Mouse (Mus musculus) colon, adult 2 months (tissue): ENCODE results near the gene Crat. TPM values are rescaled to one million over a fixed set of nuclear protein-coding genes. Genes with fewer than 3 reads are reported as not detected.

Experiments
- polyA plus RNA-seq: library from polyadenylated mRNA; depleted of rRNA; stranded (reverse); fragments of >200 nt; gene quantifications from 2 replicates; pipeline ENCODE4 v1.2.3, GENCODE M21; 2012; rRNA removed

Gene Crat
- polyA plus RNA-seq = 87.6 and 104 TPM in 2 replicates

DNA sequence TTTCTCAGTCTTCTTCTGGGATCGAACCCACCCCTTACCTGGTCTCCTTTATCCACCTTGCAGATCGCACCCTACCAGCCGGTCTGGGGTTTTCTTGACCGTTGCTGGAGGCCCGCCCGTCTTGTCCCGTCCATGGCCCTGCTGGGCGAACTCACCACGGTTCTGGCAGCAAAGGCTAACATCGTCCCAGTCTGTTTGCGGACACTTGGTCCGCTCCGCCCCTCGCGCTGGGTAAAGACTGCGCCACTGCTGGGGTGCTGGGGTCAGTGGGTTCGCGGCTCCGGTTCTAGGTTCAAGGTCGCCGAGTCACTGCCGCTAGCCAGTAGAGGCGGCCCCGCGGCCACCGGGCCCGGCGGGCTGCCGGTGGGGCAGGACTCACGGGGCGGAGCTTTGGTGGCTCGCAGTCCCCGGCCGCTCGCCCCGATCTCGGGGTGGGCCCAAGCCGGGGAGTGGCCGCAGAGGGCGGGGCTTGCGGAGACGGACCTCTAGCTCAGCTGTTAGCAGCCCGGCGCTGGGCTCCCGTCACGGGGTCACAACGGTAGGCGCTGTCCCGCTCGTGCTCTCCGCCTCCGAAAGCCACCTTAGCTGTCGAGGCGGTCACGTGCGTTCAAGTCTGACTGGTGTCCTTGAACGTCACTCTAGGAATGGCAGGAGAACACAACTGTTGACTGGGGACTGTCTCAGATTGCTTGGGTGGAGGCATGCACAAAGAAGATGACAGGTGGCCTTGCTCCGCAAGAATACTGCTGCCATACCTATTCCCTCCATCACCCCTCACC lies at the start of gene Crat:
Crat (minus strand) TSS at position 657 of the 779 bp plus-strand sequence.

GRCm38 (mm10) chr2:30415936-30416648 lies 479 bp upstream of the Crat start, which contains the start of gene Ptpa:
TSS of gene Ptpa (plus strand) at chr2:30416039.

DNA sequence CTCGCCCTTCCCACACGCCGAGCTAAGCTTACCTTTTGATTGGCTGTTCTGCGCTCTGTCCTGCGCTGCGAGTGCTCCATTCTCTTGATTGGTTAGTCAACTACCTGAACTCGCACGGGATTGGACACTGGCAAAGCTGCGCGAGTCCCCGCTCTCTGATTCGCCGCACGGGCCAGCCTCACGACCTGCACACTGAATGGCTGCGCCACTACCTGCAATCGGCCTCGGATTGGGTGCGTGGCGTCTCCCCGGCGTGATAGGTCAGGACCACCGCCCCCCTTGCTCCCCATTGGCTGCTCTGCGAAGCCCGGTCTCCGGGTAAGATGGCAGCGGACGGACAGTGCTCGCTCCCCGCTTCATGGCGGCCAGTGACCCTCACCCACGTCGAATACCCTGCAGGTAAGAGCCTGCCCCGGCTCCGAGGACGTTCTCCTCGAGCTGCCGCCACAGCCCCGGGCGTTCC lies 23.5 kb downstream of the Crat start, which contains the start of gene Dolpp1:
Dolpp1 (plus strand) TSS at position 141 of the 463 bp plus-strand sequence.

GRCm38 (mm10) chr2:30363773-30364650 lies 51.6 kb downstream of the Crat start, which contains the start of gene Miga2:
TSS of gene Miga2 (plus strand) at chr2:30364233.

GRCm38 (mm10) chr2:30358533-30359531 lies 56.8 kb downstream of the Crat start, which contains the start of gene Sh3glb2:
TSS of gene Sh3glb2 (minus strand) at chr2:30359337.

Other genes with a start within 250 kb of the Crat start
- 83.8 and 112 TPM in 2 replicates for gene Endog, start 244.3 kb downstream of the Crat start, polyA plus RNA-seq
- 25.0 and 27.7 TPM in 2 replicates for gene Spout1, start 237.4 kb downstream of the Crat start, polyA plus RNA-seq
- 48.9 and 55.1 TPM in 2 replicates for gene Kyat1, start 210.0 kb downstream of the Crat start, polyA plus RNA-seq
- gene Lrrc8a, start 178.1 kb downstream of the Crat start, polyA plus RNA-seq = 38.6 and 42.1 TPM in 2 replicates
- 11.1 and 11.5 TPM in 2 replicates for gene Gm28035, start 175.2 kb downstream of the Crat start, polyA plus RNA-seq
- gene Phyhd1, start 149.6 kb downstream of the Crat start, polyA plus RNA-seq = 6.3 and 8.7 TPM in 2 replicates
- gene Gm28038, start 134.8 kb downstream of the Crat start, polyA plus RNA-seq = not detected in 2 replicates
- 15.6 and 20.9 TPM in 2 replicates for gene Dolk, start 129.5 kb downstream of the Crat start, polyA plus RNA-seq
- 28.8 and 31.0 TPM in 2 replicates for gene Nup188, start 129.4 kb downstream of the Crat start, polyA plus RNA-seq
- 246 and 269 TPM in 2 replicates for gene Sh3glb2, start 56.5 kb downstream of the Crat start, polyA plus RNA-seq
- gene Miga2, start 51.6 kb downstream of the Crat start, polyA plus RNA-seq = 34.0 and 36.3 TPM in 2 replicates
- gene Dolpp1, start 23.6 kb downstream of the Crat start, polyA plus RNA-seq = 97.8 and 171 TPM in 2 replicates
- 118 and 128 TPM in 2 replicates for gene Ptpa, start 226 bp upstream of the Crat start, polyA plus RNA-seq
- 12.4 and 14.7 TPM in 2 replicates for gene Ier5l, start 58.4 kb upstream of the Crat start, polyA plus RNA-seq
- 0.27 TPM in 1 of 2 replicates, not detected in the other for gene Cstad, start 179.2 kb upstream of the Crat start, polyA plus RNA-seq